11 mouse cellular contexts compared by ENCODE assay signal in genomic region chr14:35502324-35502723, GRCm38 (mm10).
"Had no signal": no experiment of that assay in that cellular context is flagged by ENCODE, and none has a peak within 500 bp of the region (broad histone marks: within the 10 kb centered on the region; RNA-seq: fewer than 3 reads in every experiment).

No protein-coding gene starts in this region.

- H3K4me1 ChIP-seq: limb, embryonic 12.5 days; liver, embryonic 13.5 days; neural tube, embryonic 12.5 days had no signal

- H3K4me3 ChIP-seq: layer of hippocampus, adult 2 months; limb, embryonic 12.5 days; liver, embryonic 13.5 days; neural tube, embryonic 12.5 days had no signal

- ATAC-seq: liver, postnatal 0 days had no signal

- DNase-seq: kidney, postnatal 10 days; kidney, postnatal 4 days; liver; liver, embryonic 13.5 days; liver, postnatal 0 days; midbrain, embryonic 14.5 days; thymus, postnatal 4 days had no signal

- H3K36me3 ChIP-seq: limb, embryonic 12.5 days; liver, embryonic 13.5 days; neural tube, embryonic 12.5 days had no signal

- H3K9ac ChIP-seq: limb, embryonic 12.5 days; liver, embryonic 13.5 days; liver, postnatal 0 days; neural tube, embryonic 12.5 days had no signal

- H3K9me3 ChIP-seq: limb, embryonic 12.5 days; liver, embryonic 13.5 days; neural tube, embryonic 12.5 days had no signal

- H3K4me2 ChIP-seq: limb, embryonic 12.5 days; liver, embryonic 13.5 days; neural tube, embryonic 12.5 days had no signal

- H3K27me3 ChIP-seq: limb, embryonic 12.5 days; liver, embryonic 13.5 days; neural tube, embryonic 12.5 days had no signal

- H3K27ac ChIP-seq: layer of hippocampus, adult 2 months; limb, embryonic 12.5 days; liver, embryonic 13.5 days; neural tube, embryonic 12.5 days; stomach, postnatal 0 days had no signal
